Mouse (Mus musculus) ES-Bruce4 (cell line): ENCODE measurements around the gene Xxylt1. TPM values are rescaled to one million over a fixed set of nuclear protein-coding genes. Genes with fewer than 3 reads are reported as not detected.

Source experiments
- H3K27ac ChIP-seq: 2 replicates; pipeline ENCODE4 v1.5.1; 2012; ENCODE audit warnings: low read length, inconsistent platforms; ENCODE audit not compliant: insufficient read depth
- H3K27me3 ChIP-seq: 2 replicates; pipeline ENCODE4 v1.6.1; 2012; ENCODE audit warnings: mild to moderate bottlenecking, low read length, inconsistent platforms; ENCODE audit not compliant: control insufficient read depth, poor library complexity, insufficient read depth, severe bottlenecking
- H3K36me3 ChIP-seq: 2 replicates; pipeline ENCODE4 v1.6.1; 2012; ENCODE audit warnings: inconsistent platforms, mild to moderate bottlenecking, low read length, moderate library complexity; ENCODE audit not compliant: control insufficient read depth, poor library complexity, insufficient read depth, severe bottlenecking
- H3K4me1 ChIP-seq: one replicate; pipeline ENCODE4 v1.8.1; 2011; ENCODE audit warnings: low read length; ENCODE audit not compliant: control insufficient read depth, insufficient read depth
- H3K4me3 ChIP-seq: 2 replicates; pipeline ENCODE4 v1.5.1; 2011; ENCODE audit warnings: low read depth, mild to moderate bottlenecking, low read length
- H3K9ac ChIP-seq: 2 replicates; pipeline ENCODE4 v1.6.1; 2012; ENCODE audit warnings: low read depth, mild to moderate bottlenecking, inconsistent platforms; ENCODE audit not compliant: poor library complexity, severe bottlenecking
- H3K9me3 ChIP-seq: replicated peaks from 2 replicates; pipeline ENCODE4 v1.6.1; 2012; ENCODE audit warnings: mild to moderate bottlenecking, low read length, inconsistent platforms; ENCODE audit not compliant: control insufficient read depth, poor library complexity, insufficient read depth, severe bottlenecking
- CTCF ChIP-seq: IDR thresholded peaks from one replicate; pipeline ENCODE4 v1.8.1; 2011; ENCODE audit warnings: low read depth, low read length
- EP300 ChIP-seq: IDR thresholded peaks from 2 replicates; pipeline ENCODE4 v1.6.1; 2011; ENCODE audit warnings: low read depth, low read length; ENCODE audit not compliant: insufficient read depth
- POLR2A ChIP-seq: IDR thresholded peaks from one replicate; pipeline ENCODE4 v1.8.1; 2011; ENCODE audit warnings: low read length; ENCODE audit not compliant: insufficient read depth
- polyA plus RNA-seq: library from polyadenylated mRNA; stranded (reverse); fragments of >200 nt; gene quantifications from 2 replicates; pipeline ENCODE4 v1.2.4, GENCODE M21; 2011; ENCODE audit warnings: low read depth; ENCODE audit not compliant: missing spikeins, insufficient read depth, insufficient read length

The Xxylt1 gene
- polyA plus RNA-seq, 1 experiment: 15.7 TPM

GRCm38 (mm10) chr16:30983281-30983680, 98.0 kb downstream of the Xxylt1 start:
- Histone ChIP-seq H3K9me3 (no peaks in the 10 kb centered on the region), H3K27me3 (no peaks in the 10 kb centered on the region), H3K9ac (no peak overlapping the region), H3K4me3 (no peak overlapping the region), H3K4me1 (no peaks in the 10 kb centered on the region), H3K36me3 (no peaks in the 10 kb centered on the region), H3K27ac (no peak overlapping the region)
- TF ChIP-seq CTCF: no peak
- no peak for TF ChIP-seq POLR2A
- TF ChIP-seq EP300: no peak

DNA sequence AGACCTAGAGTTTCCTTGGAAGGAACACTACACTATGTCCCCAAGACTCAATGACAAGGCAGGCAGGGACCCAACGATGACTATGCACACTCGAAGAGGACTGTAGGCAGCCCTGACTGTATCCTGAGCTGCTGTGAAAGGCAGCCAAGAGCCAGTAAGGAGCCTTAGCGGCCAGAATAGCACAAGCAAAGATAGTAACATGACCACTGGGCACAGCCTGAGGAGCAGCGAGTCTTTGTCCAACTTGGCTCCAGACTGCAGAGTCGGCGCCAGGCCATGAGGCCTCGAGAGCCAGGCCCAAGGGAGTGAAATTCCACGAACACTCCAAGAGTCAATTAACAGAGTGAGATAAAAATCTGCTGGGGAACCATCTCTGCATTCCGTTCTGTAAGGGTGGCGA, 99.9 kb downstream of the Xxylt1 start:
- Histone ChIP-seq H3K36me3 (no peaks in the 10 kb centered on the region), H3K4me3 (no peak overlapping the region), H3K4me1 (no peaks in the 10 kb centered on the region), H3K27ac (no peak overlapping the region), H3K9me3 (no peaks in the 10 kb centered on the region), H3K27me3 (no peaks in the 10 kb centered on the region), H3K9ac (no peak overlapping the region)
- TF ChIP-seq CTCF: no peak
- TF ChIP-seq POLR2A: no peak
- no peak for TF ChIP-seq EP300

DNA sequence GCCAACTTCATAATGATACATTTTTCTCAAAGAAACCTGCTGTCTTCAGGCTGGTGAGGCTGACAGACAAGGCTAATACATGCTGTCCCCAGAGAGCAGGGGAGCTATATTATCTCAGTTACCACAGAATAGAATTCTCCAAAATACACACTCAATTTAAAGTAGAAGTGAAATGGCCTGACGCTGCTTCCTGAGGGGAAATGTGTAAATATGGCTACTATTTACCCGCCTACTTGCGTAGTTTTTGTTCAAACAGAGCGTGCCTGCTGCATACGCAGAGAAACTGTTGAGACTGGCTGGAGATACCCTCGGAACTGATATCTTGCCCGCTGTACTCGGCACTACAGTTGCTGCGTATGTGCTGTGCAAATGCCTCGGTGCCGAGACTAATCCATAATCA, 101.3 kb downstream of the Xxylt1 start:
- no peak overlapping the region for H3K9ac ChIP-seq
- H3K4me1 ChIP-seq: no peaks in the 10 kb centered on the region
- H3K9me3 ChIP-seq: no peaks in the 10 kb centered on the region
- H3K27ac ChIP-seq: no peak overlapping the region
- no peaks in the 10 kb centered on the region for H3K36me3 ChIP-seq
- TF ChIP-seq CTCF: no peak
- no peaks in the 10 kb centered on the region for H3K27me3 ChIP-seq
- no peak overlapping the region for H3K4me3 ChIP-seq

GRCm38 (mm10) chr16:30977728-30978127, 103.5 kb downstream of the Xxylt1 start:
- TF ChIP-seq EP300: no peak
- TF ChIP-seq POLR2A: no peak
- TF ChIP-seq CTCF: no peak
- Histone ChIP-seq H3K27ac (no peak overlapping the region), H3K4me1 (no peaks in the 10 kb centered on the region), H3K9me3 (no peaks in the 10 kb centered on the region), H3K4me3 (no peak overlapping the region), H3K27me3 (no peaks in the 10 kb centered on the region), H3K36me3 (no peaks in the 10 kb centered on the region), H3K9ac (no peak overlapping the region)

GRCm38 (mm10) chr16:30977186-30977585, 104.0 kb downstream of the Xxylt1 start:
- no peaks in the 10 kb centered on the region for H3K9me3 ChIP-seq
- no peak overlapping the region for H3K9ac ChIP-seq
- no peaks in the 10 kb centered on the region for H3K36me3 ChIP-seq
- H3K27ac ChIP-seq: no peak overlapping the region
- H3K27me3 ChIP-seq: no peaks in the 10 kb centered on the region
- H3K4me1 ChIP-seq: no peaks in the 10 kb centered on the region
- H3K4me3 ChIP-seq: no peak overlapping the region
- TF ChIP-seq EP300: peak; percentile 45; the same call in 1 of the 2 replicates
- peak; percentile 99 for TF ChIP-seq CTCF
- no peak for TF ChIP-seq POLR2A

DNA sequence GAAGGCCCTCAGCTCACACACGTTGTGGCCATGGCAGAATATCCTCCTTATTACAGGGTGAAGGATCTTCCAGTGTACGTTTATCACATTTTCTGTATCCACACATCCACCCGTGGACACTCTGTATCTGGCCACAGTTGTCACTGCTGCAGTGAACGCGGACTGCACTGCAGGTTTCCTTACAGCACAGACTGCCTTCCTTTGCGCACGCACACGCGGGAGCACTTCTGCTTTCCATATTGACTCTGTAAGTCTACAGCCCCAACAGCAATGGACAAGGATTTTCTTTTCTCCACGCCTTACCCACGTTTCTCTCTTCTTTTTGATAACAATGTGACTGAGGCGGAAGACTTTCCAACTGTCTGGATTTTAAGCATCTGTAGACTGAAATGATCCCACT, 106.7 kb downstream of the Xxylt1 start:
- Histone ChIP-seq H3K4me1 (no peaks in the 10 kb centered on the region), H3K4me3 (no peak overlapping the region), H3K9me3 (no peaks in the 10 kb centered on the region), H3K27me3 (no peaks in the 10 kb centered on the region), H3K27ac (no peak overlapping the region), H3K9ac (no peak overlapping the region), H3K36me3 (no peaks in the 10 kb centered on the region)
- TF ChIP-seq EP300: no peak
- no peak for TF ChIP-seq CTCF
- TF ChIP-seq POLR2A: no peak
